Mouse (Mus musculus) stomach, postnatal 0 days (tissue): ENCODE measurements around the gene Pnkp.

Source experiments
- CTCF ChIP-seq: IDR thresholded peaks from 2 replicates; pipeline ENCODE4 v1.5.1; 2016; ENCODE audit warnings: antibody characterized with exemption, low read depth, mild to moderate bottlenecking, moderate library complexity
- EP300 ChIP-seq: optimal IDR thresholded peaks from 2 replicates; pipeline ENCODE3; 2016; ENCODE audit warnings: antibody characterized with exemption

DNA sequence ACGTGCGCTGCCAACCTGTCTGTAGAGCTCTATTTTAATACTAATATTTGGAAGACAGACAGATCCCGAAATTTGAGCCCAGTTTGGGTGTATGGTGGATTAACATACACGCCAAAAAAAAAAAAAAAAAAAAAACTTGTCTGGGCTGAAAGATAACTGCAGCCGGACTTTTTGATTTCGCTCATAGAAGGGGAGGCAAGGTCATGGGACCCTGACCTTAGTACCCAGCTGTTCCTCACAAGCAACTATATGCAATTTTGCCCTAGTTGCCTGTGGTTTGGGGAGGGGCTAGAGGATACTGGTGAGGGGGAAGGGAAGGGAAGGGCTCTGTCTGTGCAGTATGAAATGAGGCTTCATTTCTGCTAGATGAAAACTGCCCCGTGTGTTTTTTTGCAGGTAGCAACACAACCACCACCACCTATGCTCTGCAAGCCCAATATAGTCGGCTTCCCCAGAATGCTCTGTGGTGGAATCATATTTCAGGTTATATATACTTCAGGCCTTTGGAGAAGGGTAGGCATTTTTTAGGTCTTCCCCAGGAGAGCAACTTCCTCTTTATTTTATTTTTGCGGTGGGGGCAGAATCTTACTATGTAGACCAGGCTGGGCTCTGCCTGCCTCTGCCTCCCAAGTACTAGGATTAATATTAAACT is 548 bp upstream of the Pnkp start:
- no peak for TF ChIP-seq CTCF
- TF ChIP-seq EP300 = no peak
